Mouse (Mus musculus): ENCODE measurements around the gene Zfp994. TPM values are rescaled to one million over a fixed set of nuclear protein-coding genes. Genes with fewer than 3 reads are reported as not detected.
A peak's percentile ranks its signal among the peaks of the same experiment; 100 is the strongest.
"Not testable (repeated sequence)": the region's sequence is repeated elsewhere in the genome, so short reads cannot be mapped to it uniquely, and the experiment has no call there.

The Zfp994 gene
- 10.1 and 12.5 TPM in 2 replicates for total RNA-seq (2017)

DNA sequence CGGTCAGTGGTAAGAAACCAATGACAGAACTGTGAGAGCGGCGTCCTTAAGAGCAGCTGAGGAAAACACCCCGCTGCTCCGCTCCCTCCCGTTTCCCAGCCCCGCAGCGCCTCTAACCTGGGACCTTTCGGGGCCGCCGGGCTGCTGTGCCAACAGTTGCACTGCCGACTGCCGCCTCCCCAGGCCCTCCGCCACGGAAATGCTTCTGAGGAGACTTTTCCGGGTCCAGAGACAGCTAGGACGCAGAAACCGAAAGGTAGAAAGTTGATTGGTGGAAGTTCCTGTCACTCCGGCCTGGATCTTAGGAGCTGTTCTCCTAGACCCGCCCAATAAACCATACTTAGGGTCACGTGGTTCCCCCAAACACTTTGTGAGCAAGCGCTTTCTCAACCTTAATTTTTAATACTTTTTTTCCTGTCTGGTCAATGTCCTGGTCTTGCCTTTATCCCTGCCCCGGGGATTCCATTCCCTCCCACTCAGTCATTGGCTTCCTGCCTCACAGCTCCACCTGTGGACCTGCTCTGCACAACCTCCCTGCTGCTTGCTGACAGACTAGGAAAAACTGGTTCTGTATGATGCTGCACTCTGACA, at the start of gene Zfp994:
TSS of gene Zfp994 (minus strand) at position 195 of the 591 bp plus-strand sequence.
- ATAC-seq (replicated peaks in 1 of 2; ENCODE audit: insufficient read depth in 1 of 2, low FRiP score in 2 of 2, low TSS enrichment in 1 of 2, low read depth in 1 of 2, poor library complexity in 2 of 2, severe bottlenecking in 2 of 2): peak; percentile 100

DNA sequence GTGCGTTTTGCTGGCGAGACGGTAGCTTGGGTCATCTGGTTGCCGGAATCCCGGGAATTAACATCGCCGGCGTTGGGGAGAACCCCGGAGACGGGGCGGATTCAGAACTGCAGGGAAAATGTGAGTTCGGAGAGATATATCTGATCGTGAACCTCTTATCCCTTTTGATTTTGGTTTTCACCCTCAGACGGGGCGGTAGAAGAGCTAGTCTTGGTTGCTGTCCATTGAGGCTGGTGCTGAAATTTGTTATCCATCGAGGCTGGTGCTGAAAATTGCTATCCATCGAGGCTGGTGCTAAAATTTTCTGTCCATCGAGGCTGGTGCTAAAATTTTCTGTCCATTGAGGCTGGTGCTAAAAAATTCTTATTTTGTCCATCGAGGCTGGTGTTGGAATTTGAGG, 5.3 kb upstream of the Zfp994 start:
- not testable (repeated sequence) for ATAC-seq (replicated peaks in 1 of 2; ENCODE audit: insufficient read depth in 1 of 2, low FRiP score in 2 of 2, low TSS enrichment in 1 of 2, low read depth in 1 of 2, poor library complexity in 2 of 2, severe bottlenecking in 2 of 2)

DNA sequence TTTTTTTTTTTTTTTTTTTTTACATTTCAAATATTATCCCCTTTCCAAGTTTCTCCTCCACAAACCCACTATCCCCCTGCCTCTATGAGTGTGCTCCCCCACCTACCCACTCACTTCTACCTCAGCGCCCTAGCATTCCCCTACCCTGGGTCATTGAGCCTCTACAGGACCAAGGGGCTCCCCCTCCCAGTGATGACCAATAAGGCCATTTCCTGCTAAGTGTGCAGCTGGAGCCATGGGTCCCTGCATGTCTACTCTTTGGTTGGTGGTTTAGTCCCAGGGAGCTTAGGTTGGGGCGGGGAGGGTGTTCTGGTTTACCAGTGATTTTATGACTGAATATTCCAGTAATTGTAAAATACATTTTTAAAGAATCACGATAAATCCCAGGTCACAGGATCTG, 401 bp downstream of the Zfp994 start:
- ATAC-seq (replicated peaks in 1 of 2; ENCODE audit: insufficient read depth in 1 of 2, low FRiP score in 2 of 2, low TSS enrichment in 1 of 2, low read depth in 1 of 2, poor library complexity in 2 of 2, severe bottlenecking in 2 of 2): not testable (repeated sequence)

DNA sequence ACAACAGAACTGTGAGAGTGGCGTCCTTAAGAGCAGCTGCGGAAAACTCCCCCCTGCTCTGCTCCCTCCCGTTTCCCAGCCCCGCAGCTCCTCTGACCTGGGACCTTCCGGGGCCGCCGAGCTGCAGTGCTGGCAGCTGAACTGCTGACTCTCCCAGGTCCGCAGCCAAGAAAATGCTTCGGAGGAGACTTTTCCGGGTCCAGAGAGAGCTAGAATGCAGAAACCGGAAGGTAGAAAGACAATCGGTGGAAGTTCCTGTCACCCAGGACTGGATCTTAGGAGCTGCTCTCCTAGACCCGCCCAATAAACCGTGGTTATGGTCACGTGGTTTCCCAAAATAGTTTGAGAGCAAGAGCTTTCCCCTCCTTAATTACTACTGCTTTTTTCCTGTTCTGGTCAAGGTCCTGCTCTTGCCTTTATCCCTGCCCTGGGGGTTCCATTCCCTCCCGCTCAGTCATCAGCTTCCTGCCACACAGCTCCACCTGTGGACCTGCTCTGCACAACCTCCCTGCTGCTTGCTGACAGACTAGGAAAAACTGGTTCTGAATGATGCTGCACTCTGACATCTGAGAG, 59.6 kb downstream of the Zfp994 start, which contains the start of gene Zfp947:
TSS of gene Zfp947 (minus strand) at position 469 of the 573 bp plus-strand sequence.
- peak; percentile 90 to 92 for ATAC-seq (replicated peaks in 1 of 2; ENCODE audit: insufficient read depth in 1 of 2, low FRiP score in 2 of 2, low TSS enrichment in 1 of 2, low read depth in 1 of 2, poor library complexity in 2 of 2, severe bottlenecking in 2 of 2)

DNA sequence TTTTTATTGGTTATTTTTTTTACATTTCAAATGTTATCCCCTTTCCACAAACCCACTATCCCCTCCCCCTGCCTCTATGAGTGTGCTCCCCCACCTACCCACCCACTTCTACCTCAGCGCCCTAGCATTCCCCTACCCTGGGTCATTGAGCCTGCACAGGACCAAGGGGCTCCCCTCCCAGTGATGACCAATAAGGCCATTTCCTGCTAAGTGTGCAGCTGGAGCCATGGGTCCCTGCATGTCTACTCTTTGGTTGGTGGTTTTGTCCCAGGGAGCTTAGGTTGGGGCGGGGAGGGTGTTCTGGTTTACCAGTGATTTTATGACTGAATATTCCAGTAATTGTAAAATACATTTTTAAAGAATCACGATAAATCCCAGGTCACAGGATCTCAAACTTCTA, 60.1 kb downstream of the Zfp994 start:
- peak; percentile 9 to 26; a peak in 2 of 4 replicates for ATAC-seq (replicated peaks in 1 of 2; ENCODE audit: insufficient read depth in 1 of 2, low FRiP score in 2 of 2, low TSS enrichment in 1 of 2, low read depth in 1 of 2, poor library complexity in 2 of 2, severe bottlenecking in 2 of 2)

DNA sequence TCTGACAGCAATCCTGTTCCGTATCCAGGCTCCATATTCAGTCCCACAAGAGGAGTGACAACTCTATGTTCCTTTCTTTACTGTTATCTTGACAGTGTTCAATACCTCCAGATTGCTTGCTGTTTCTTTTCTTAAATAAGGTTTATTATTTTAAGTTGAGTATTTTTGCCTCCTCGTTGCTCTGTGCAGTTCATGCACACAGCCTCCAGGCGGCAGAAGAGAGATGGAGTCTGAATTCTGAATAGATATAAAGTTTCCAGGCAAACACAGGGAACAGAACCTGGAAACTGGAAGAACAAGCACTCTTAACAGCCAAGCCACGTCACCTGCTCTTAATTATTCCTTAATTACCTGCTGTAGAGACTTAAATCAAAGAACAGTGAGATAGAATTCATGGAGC, 71.5 kb downstream of the Zfp994 start:
- not testable (repeated sequence) for ATAC-seq (replicated peaks in 1 of 2; ENCODE audit: insufficient read depth in 1 of 2, low FRiP score in 2 of 2, low TSS enrichment in 1 of 2, low read depth in 1 of 2, poor library complexity in 2 of 2, severe bottlenecking in 2 of 2)

Other genes starting within 250 kb of the Zfp994 start
- 4.1 and 5.1 TPM in 2 replicates for gene Zfp947, start 59.4 kb downstream of the Zfp994 start, total RNA-seq (2017)
- 25.8 and 28.5 TPM in 2 replicates for gene CT030661.1, start 89.2 kb upstream of the Zfp994 start, total RNA-seq (2017)
- 13.9 and 15.2 TPM in 2 replicates for gene Zfp944, start 135.8 kb upstream of the Zfp994 start, total RNA-seq (2017)
- 22.4 and 29.1 TPM in 2 replicates for gene Zfp758, start 135.8 kb upstream of the Zfp994 start, total RNA-seq (2017)
- 10.2 and 11.7 TPM in 2 replicates for gene Zfp946, start 198.6 kb upstream of the Zfp994 start, total RNA-seq (2017)